In genomic region chr3:88772399-88772798, GRCm38 (mm10) we compare ENCODE assay signal across 8 mouse cellular contexts. TPM values are rescaled to one million over a fixed set of nuclear protein-coding genes. Genes with fewer than 3 reads are reported as not detected.
DNase-seq lines count a peak whose midpoint lies in the region; ATAC-seq and TF ChIP-seq lines count a peak whose summit lies in the region.
"Not testable (repeated sequence)": the region's sequence is repeated elsewhere in the genome, so short reads cannot be mapped to it uniquely, and the experiment has no call there.

No protein-coding gene starts in this region.

- not testable (repeated sequence) for TF ChIP-seq CTCF in lung, postnatal 0 days (IDR thresholded peaks at IDR 0.05); thymus, adult 2 months (IDR thresholded peaks at IDR 0.05; ENCODE audit: borderline replicate concordance, control insufficient read depth, extremely low read depth, insufficient read depth, low read length, poor library complexity)

- ATAC-seq in hindbrain, embryonic 14.5 days (ENCODE audit: low FRiP score) = peak; percentile 85
- ATAC-seq in lung, postnatal 0 days = peak; percentile 59

- WGBS in hindbrain, embryonic 14.5 days = under 1% methylated on average over 14 of the region's 19 CpGs
- WGBS in lung, postnatal 0 days = under 1% methylated on average over 16 of the region's 19 CpGs
- WGBS in thymus, adult 2 months = 3% methylated on average over 19 of the region's 19 CpGs

- not testable (repeated sequence) for TF ChIP-seq EP300 in lung, postnatal 0 days (IDR thresholded peaks at IDR 0.05)

- H3K9ac ChIP-seq in hindbrain, embryonic 14.5 days = peak overlapping the region; percentile 79; the same call in 1 of the 2 replicates
- H3K9ac ChIP-seq in lung, postnatal 0 days (replicated peaks; ENCODE audit: low read depth) = not testable (repeated sequence)

- not testable (repeated sequence) for H3K27me3 ChIP-seq in hindbrain, embryonic 14.5 days (ENCODE audit: control insufficient read depth, insufficient read depth, low read length); lung, postnatal 0 days (replicated peaks; ENCODE audit: insufficient read depth, low read length); thymus, adult 2 months (ENCODE audit: control insufficient read depth, insufficient read depth, low read length)

- peak overlapping the region; percentile 48 for H3K4me3 ChIP-seq in hindbrain, embryonic 14.5 days (replicated peaks; ENCODE audit: low read length)
- H3K4me3 ChIP-seq in lung, postnatal 0 days (ENCODE audit: low read depth, low read length); thymus, adult 2 months (ENCODE audit: control insufficient read depth, insufficient read depth, low read length): not testable (repeated sequence)

- H3K36me3 ChIP-seq in hindbrain, embryonic 14.5 days (replicated peaks; ENCODE audit: control insufficient read depth, insufficient read depth); lung, postnatal 0 days (ENCODE audit: insufficient read depth, low read length); thymus, adult 2 months (ENCODE audit: control insufficient read depth, insufficient read depth, low read length): not testable (repeated sequence)

- peak; percentile 85 for DNase-seq in R1 (ENCODE audit: low read depth, low spot score)
- peak; percentile 92 to 93 for DNase-seq in cerebellum, postnatal 36 days
- peak; percentile 86 for DNase-seq in gastrocnemius, adult 18-20 months (ENCODE audit: low spot score)
- peak; percentile 78 for DNase-seq in hindbrain, embryonic 14.5 days (ENCODE audit: low spot score)
- DNase-seq in layer of hippocampus, postnatal 25 days (ENCODE audit: extremely low spot score in 1 of 2, low spot score in 1 of 2) = peak; percentile 65 to 84
- DNase-seq in lung, postnatal 0 days (ENCODE audit: low spot score) = peak; percentile 81
- peak; percentile 52 for DNase-seq in ovary, postnatal 10 days (ENCODE audit: low spot score)
- DNase-seq in thymus, adult 2 months = peak; percentile 91

- not testable (repeated sequence) for H3K4me1 ChIP-seq in hindbrain, embryonic 14.5 days (replicated peaks; ENCODE audit: control insufficient read depth, insufficient read depth, low read length); lung, postnatal 0 days (ENCODE audit: insufficient read depth, low read depth, low read length); thymus, adult 2 months (replicated peaks; ENCODE audit: control insufficient read depth, insufficient read depth, low read length)

- H3K4me2 ChIP-seq in hindbrain, embryonic 14.5 days (replicated peaks) = peak overlapping the region; percentile 50
- H3K4me2 ChIP-seq in lung, postnatal 0 days (replicated peaks; ENCODE audit: low read depth, low read length) = not testable (repeated sequence)

- not testable (repeated sequence) for TF ChIP-seq POLR2A in thymus, adult 2 months (IDR thresholded peaks at IDR 0.05; ENCODE audit: control insufficient read depth, extremely low read depth, insufficient read depth, low read length, poor library complexity)

- H3K9me3 ChIP-seq in hindbrain, embryonic 14.5 days (ENCODE audit: control insufficient read depth, low read length); lung, postnatal 0 days (ENCODE audit: low read length): not testable (repeated sequence)

- peak overlapping the region; percentile 59; the same call in 1 of the 2 replicates for H3K27ac ChIP-seq in hindbrain, embryonic 14.5 days
- H3K27ac ChIP-seq in lung, postnatal 0 days (ENCODE audit: low read length); thymus, adult 2 months (ENCODE audit: control insufficient read depth, insufficient read depth, low read length): not testable (repeated sequence)

RNA-seq across cellular contexts. Expression of gene Syt11, which starts 2.6 kb away (rescaled TPM):
- total RNA-seq in gastrocnemius, adult 18-20 months (2021) = 1 to 10 TPM; 3.7 to 4.6 TPM
- 207 and 233 TPM in 2 replicates for polyA plus RNA-seq in hindbrain, embryonic 14.5 days (2014; fragmentation: Nextera tagmentation; extraction: Ambion mirVana)
- total RNA-seq in layer of hippocampus, postnatal 25 days (2021) = 100 to 1,000 TPM; 502 to 559 TPM
- 4.9 and 5.6 TPM in 2 replicates for polyA plus RNA-seq in lung, postnatal 0 days (2015; fragmentation: Nextera tagmentation; extraction: Ambion mirVana)
- polyA plus RNA-seq in thymus, adult 2 months (2012; rRNA removed) = 3.2 and 3.5 TPM in 2 replicates

RNA-seq across cellular contexts. Expression of gene Rit1, which starts 55.8 kb away (rescaled TPM):
- 10 to 100 TPM; 18.0 to 22.4 TPM for total RNA-seq in gastrocnemius, adult 18-20 months (2021)
- 66.4 and 66.6 TPM in 2 replicates for polyA plus RNA-seq in hindbrain, embryonic 14.5 days (2014; fragmentation: Nextera tagmentation; extraction: Ambion mirVana)
- total RNA-seq in layer of hippocampus, postnatal 25 days (2021) = 10 to 100 TPM; 45.3 to 46.9 TPM
- polyA plus RNA-seq in lung, postnatal 0 days (2015; fragmentation: Nextera tagmentation; extraction: Ambion mirVana) = 88.6 and 98.4 TPM in 2 replicates
- polyA plus RNA-seq in thymus, adult 2 months (2012; rRNA removed) = 35.4 and 44.5 TPM in 2 replicates

Comparison
In these comparisons a context has a peak if more than half of its experiments do, and no peak if none do; other contexts are left out.
1. RNA of gene Syt11, which starts 2.6 kb away (polyA plus RNA-seq): 207 to 233 TPM in hindbrain, embryonic 14.5 days; 4.9 to 5.6 TPM in lung, postnatal 0 days and 3.2 to 3.5 TPM in thymus, adult 2 months; every median in the first group is over 10 times any median in the second.
2. Peak in every context shown above with its lines, with median percentiles within 50 percentile points of each other: DNase-seq.